Mouse (Mus musculus) lung, adult 2 months (tissue): ENCODE measurements at regions not wholly inside any gene's neighbourhood (a gene's known extent, or its start where the extent isn't known, plus 50 kb on each side); places are given as distances from the start of the nearest gene placed in this dataset.

ENCODE experiments used
- CTCF ChIP-seq: fragments of 200-500 bp; IDR thresholded peaks from 2 replicates; pipeline ENCODE4 v1.5.1; 2011; ENCODE audit warnings: mild to moderate bottlenecking, low read length, control low read depth; ENCODE audit not compliant: insufficient read depth
- POLR2A ChIP-seq: fragments of 200-500 bp; IDR thresholded peaks from 2 replicates; pipeline ENCODE4 v1.6.1; 2011; ENCODE audit warnings: low read depth, mild to moderate bottlenecking, control low read depth, low read length, borderline replicate concordance; ENCODE audit errors: extremely low read depth

GRCm38 (mm10) chr14:76662871-76663270 lies 106.2 kb upstream of the Serp2 start:
- TF ChIP-seq POLR2A (no peak), CTCF (no peak)
